Mouse (Mus musculus) liver, adult 2 months (tissue): Measurements from ENCODE around the gene Nup160.

Experiments
- CTCF ChIP-seq: fragments of 200-500 bp; IDR thresholded peaks from 2 replicates; pipeline ENCODE4 v1.5.1; 2011; ENCODE audit warnings: low read depth, low read length, control low read depth
- POLR2A ChIP-seq: fragments of 200-500 bp; IDR thresholded peaks from 2 replicates; pipeline ENCODE4 v1.6.1; 2011; ENCODE audit warnings: low read length, control low read depth; ENCODE audit not compliant: insufficient read depth; ENCODE audit errors: extremely low read depth

- TF ChIP-seq CTCF (no peak), POLR2A (no peak)
Measured at GRCm38 (mm10) chr2:90753565-90753964, 76.5 kb downstream of the Nup160 start.
